Mouse (Mus musculus): ENCODE results near the gene Brix1. TPM values are rescaled to one million over a fixed set of nuclear protein-coding genes. Genes with fewer than 3 reads are reported as not detected.
A peak's percentile ranks its signal among the peaks of the same experiment; 100 is the strongest.

The Brix1 gene
- total and polyA plus RNA-seq, 2 experiments from 2014 or later: 9.9 to 64.8 TPM

GRCm38 (mm10) chr15:10460986-10461385 lies 24.8 kb downstream of the Brix1 start:
- Histone ChIP-seq H3K9ac (no peak overlapping the region), H3K4me1 (ENCODE audit: insufficient read depth) (no peaks in the 10 kb centered on the region), H3K4me3 (ENCODE audit: low read depth, low read length) (no peak overlapping the region), H3K27ac (ENCODE audit: low read depth, low read length) (no peak overlapping the region), H3K4me2 (ENCODE audit: low read depth) (no peak overlapping the region), H3K27me3 (ENCODE audit: insufficient read depth, low read length) (no peaks in the 10 kb centered on the region), H3K36me3 (ENCODE audit: insufficient read depth) (peaks cover 44% of the 10 kb centered on the region), H3K9me3 (ENCODE audit: low read length) (no peaks in the 10 kb centered on the region)
- 89% methylated on average over 12 of the region's 12 CpGs for whole genome bisulfite sequencing
- DNase-seq (no peak), ATAC-seq (no peak)
- no peak for TF ChIP-seq CTCF (IDR thresholded peaks at IDR 0.05; ENCODE audit: low read depth)

DNA sequence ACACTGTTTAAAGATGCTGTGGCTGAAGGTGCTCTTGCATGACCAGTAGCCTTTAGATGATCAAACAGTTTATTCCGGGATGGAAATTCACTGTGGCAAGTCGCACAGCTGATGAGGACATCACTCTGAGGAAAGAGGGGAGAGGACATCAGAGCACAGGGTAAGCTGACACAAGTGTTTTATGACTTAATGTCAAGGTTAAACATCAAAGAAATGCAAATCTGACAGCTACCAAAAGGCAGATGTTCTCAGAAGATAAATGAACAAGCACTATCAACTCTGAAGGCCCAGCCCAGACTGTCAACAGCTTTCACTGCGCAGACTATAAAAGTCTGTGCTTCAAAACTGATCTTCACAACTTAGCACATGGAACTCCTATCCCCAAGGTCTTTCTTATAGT lies 38.6 kb downstream of the Brix1 start:
- no peak for TF ChIP-seq CTCF (IDR thresholded peaks at IDR 0.05; ENCODE audit: low read depth)
- DNase-seq (no peak), ATAC-seq (no peak)
- no peaks in the 10 kb centered on the region for H3K9me3 ChIP-seq (ENCODE audit: low read length)
- H3K27me3 ChIP-seq (ENCODE audit: insufficient read depth, low read length): no peaks in the 10 kb centered on the region
- H3K4me2 ChIP-seq (ENCODE audit: low read depth): no peak overlapping the region
- H3K4me1 ChIP-seq (ENCODE audit: insufficient read depth): no peaks in the 10 kb centered on the region
- no peak overlapping the region for H3K4me3 ChIP-seq (ENCODE audit: low read depth, low read length)
- H3K36me3 ChIP-seq (ENCODE audit: insufficient read depth): peaks cover 35% of the 10 kb centered on the region
- H3K9ac ChIP-seq: no peak overlapping the region
- 98% methylated on average over 3 of the region's 3 CpGs for WGBS
- no peak overlapping the region for H3K27ac ChIP-seq (ENCODE audit: low read depth, low read length)

DNA sequence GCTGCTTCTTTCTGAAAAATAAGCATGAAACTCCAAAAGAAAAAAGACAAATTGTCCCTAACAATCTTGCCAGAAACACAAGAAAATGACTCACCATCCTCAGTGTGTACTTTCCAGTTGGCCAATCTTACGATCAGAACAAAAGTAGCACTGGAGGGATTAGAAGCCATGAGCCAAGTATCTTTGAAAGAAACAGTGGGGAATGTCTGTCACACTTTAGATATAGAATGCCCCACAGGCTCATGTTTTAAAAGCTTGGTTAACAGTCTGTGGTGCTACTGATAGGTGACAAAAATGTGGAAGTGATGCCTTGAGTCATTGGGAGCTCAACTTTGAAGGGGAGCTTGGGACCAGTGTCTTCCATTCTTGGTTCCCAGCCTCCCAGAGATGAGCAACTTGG lies 43.5 kb downstream of the Brix1 start:
- H3K9me3 ChIP-seq (ENCODE audit: low read length): no peaks in the 10 kb centered on the region
- H3K4me1 ChIP-seq (ENCODE audit: insufficient read depth): no peaks in the 10 kb centered on the region
- H3K9ac ChIP-seq: no peak overlapping the region
- WGBS: 46% methylated on average over 1 of the region's 1 CpGs
- H3K4me2 ChIP-seq (ENCODE audit: low read depth): no peak overlapping the region
- H3K36me3 ChIP-seq (ENCODE audit: insufficient read depth): peaks cover 16% of the 10 kb centered on the region; the same call in 1 of the 2 replicates
- no peak for TF ChIP-seq CTCF (IDR thresholded peaks at IDR 0.05; ENCODE audit: low read depth)
- DNase-seq: no peak
- no peak for ATAC-seq
- H3K27me3 ChIP-seq (ENCODE audit: insufficient read depth, low read length): no peaks in the 10 kb centered on the region
- no peak overlapping the region for H3K4me3 ChIP-seq (ENCODE audit: low read depth, low read length)
- H3K27ac ChIP-seq (ENCODE audit: low read depth, low read length): no peak overlapping the region

DNA sequence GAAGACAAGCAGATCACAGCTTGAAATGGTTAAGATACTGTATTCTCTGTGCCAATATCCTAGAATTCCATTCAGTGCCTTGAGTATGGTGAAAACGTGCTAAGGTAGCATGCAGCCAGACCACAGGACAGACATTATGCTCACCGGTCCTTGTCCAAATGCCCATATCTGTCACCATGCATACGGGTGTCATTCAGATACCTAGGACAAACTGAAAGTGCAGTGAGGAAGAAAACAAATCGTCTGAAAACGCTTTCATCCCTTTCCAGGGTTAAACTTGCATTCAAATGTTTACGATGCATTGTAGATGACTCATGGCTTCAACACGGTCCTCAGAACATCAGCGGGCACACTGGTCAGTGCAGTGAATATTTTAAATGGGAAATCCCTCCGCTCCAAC lies 44.3 kb downstream of the Brix1 start:
- Histone ChIP-seq H3K4me2 (ENCODE audit: low read depth) (no peak overlapping the region), H3K9me3 (ENCODE audit: low read length) (no peaks in the 10 kb centered on the region), H3K27me3 (ENCODE audit: insufficient read depth, low read length) (no peaks in the 10 kb centered on the region), H3K9ac (no peak overlapping the region), H3K27ac (ENCODE audit: low read depth, low read length) (no peak overlapping the region), H3K4me1 (ENCODE audit: insufficient read depth) (no peaks in the 10 kb centered on the region), H3K4me3 (ENCODE audit: low read depth, low read length) (no peak overlapping the region), H3K36me3 (ENCODE audit: insufficient read depth) (peaks cover 18% of the 10 kb centered on the region; the same call in 1 of the 2 replicates)
- ATAC-seq (no peak), DNase-seq (no peak)
- TF ChIP-seq CTCF (IDR thresholded peaks at IDR 0.05; ENCODE audit: low read depth): no peak
- WGBS: 90% methylated on average over 9 of the region's 9 CpGs

DNA sequence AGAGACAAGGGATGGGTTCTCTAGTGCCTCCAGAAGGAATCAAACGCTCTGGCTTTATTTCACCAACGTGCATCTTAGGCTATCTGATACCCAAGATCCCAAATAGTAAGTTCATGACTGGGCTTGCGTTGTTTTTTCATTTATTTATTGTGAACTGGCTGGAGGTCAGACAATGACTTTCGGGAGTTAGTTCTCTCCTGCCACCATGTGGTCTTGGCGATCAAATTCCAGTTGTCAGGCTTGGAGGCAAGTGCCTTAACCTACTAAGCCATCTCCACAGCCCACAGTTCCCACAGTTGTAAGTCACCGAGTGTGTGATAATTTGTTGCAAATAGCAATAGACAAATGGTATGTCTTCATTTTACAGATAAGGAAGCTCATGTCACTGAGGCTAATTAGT lies 45.8 kb downstream of the Brix1 start:
- Histone ChIP-seq H3K4me1 (ENCODE audit: insufficient read depth) (no peaks in the 10 kb centered on the region), H3K4me2 (ENCODE audit: low read depth) (no peak overlapping the region), H3K27ac (ENCODE audit: low read depth, low read length) (no peak overlapping the region), H3K36me3 (ENCODE audit: insufficient read depth) (peaks cover 9% of the 10 kb centered on the region; the same call in 1 of the 2 replicates), H3K9me3 (ENCODE audit: low read length) (no peaks in the 10 kb centered on the region), H3K27me3 (ENCODE audit: insufficient read depth, low read length) (no peaks in the 10 kb centered on the region), H3K4me3 (ENCODE audit: low read depth, low read length) (no peak overlapping the region), H3K9ac (no peak overlapping the region)
- no peak for ATAC-seq
- TF ChIP-seq CTCF (IDR thresholded peaks at IDR 0.05; ENCODE audit: low read depth): peak; percentile 26; the same call in 1 of the 2 replicates
- WGBS: 80% methylated on average over 6 of the region's 6 CpGs
- peak; percentile 11 for DNase-seq

DNA sequence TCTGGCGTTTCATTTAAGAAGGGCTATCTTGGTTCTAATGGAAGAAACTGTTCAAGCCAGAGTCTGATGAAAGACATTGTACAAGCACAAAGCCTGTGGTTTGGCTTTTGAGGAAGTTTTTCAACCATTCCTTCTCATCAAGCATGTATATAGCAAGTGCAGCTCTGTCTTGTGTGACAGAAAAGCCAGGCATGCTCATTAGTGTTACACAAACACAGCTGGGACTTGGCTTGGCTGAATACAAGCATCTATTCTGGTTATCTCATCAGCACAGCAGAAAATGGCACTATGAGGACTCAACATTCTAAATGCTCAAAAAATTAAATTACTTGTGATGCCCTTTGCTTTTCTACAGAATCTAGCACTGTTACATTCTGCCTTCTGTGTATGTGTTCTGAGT lies 48.9 kb downstream of the Brix1 start:
- H3K27me3 ChIP-seq (ENCODE audit: insufficient read depth, low read length): no peaks in the 10 kb centered on the region
- WGBS: 66% methylated on average over 1 of the region's 1 CpGs
- H3K27ac ChIP-seq (ENCODE audit: low read depth, low read length): no peak overlapping the region
- no peak for TF ChIP-seq CTCF (IDR thresholded peaks at IDR 0.05; ENCODE audit: low read depth)
- H3K4me2 ChIP-seq (ENCODE audit: low read depth): no peak overlapping the region
- H3K4me3 ChIP-seq (ENCODE audit: low read depth, low read length): no peak overlapping the region
- H3K9me3 ChIP-seq (ENCODE audit: low read length): no peaks in the 10 kb centered on the region
- H3K4me1 ChIP-seq (ENCODE audit: insufficient read depth): no peaks in the 10 kb centered on the region
- H3K9ac ChIP-seq: no peak overlapping the region
- ATAC-seq: peak; percentile 68
- peaks cover 8% of the 10 kb centered on the region; the same call in 1 of the 2 replicates for H3K36me3 ChIP-seq (ENCODE audit: insufficient read depth)
- no peak for DNase-seq

DNA sequence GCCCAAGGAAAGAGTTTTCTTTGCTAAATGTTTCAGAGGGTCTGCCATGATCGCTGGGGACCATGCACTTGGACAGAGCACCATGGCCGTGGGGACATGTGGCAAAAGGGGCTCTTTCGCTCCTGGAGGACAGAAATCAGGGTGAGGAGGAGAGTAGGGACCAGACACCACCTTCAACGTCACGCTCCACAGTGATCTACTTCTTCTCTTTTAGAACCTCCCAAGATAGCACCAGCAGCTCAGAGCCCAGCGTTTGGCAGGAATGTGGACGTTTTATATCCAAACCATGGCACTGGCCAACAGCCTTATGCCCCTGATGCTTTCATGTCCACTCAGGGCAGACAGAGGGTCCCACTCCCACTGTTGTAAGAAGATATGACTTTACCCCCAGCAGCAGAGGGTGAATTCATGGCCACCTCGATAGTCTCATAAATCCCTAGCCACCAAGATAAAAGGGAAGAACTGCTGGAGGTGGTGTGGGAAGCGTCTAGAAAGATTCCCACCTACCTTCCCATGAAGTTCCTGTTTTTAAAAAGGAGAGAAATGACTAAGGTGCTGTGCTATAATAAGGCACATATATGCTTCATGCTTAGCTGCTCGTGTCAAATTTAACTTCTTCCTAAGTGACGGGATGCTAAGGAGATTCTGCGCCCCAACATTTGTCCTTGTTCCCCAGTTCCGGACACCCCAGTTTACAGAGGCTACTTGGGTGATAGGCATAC lies 59.0 kb downstream of the Brix1 start:
- Histone ChIP-seq H3K4me2 (ENCODE audit: low read depth) (no peak overlapping the region), H3K9ac (no peak overlapping the region), H3K4me1 (ENCODE audit: insufficient read depth) (peaks cover 2% of the 10 kb centered on the region; the same call in 1 of the 2 replicates), H3K27ac (ENCODE audit: low read depth, low read length) (no peak overlapping the region), H3K36me3 (ENCODE audit: insufficient read depth) (no peaks in the 10 kb centered on the region; the same call in 1 of the 2 replicates), H3K4me3 (ENCODE audit: low read depth, low read length) (no peak overlapping the region), H3K9me3 (ENCODE audit: low read length) (no peaks in the 10 kb centered on the region), H3K27me3 (ENCODE audit: insufficient read depth, low read length) (no peaks in the 10 kb centered on the region)
- 95% methylated on average over 13 of the region's 13 CpGs for WGBS
- ATAC-seq (no peak), DNase-seq (no peak)
- no peak for TF ChIP-seq CTCF (IDR thresholded peaks at IDR 0.05; ENCODE audit: low read depth)
